Mouse (Mus musculus) bone marrow macrophage, adult 2 months (primary cell): Measurements from ENCODE around the gene Cyp2r1. TPM values are rescaled to one million over a fixed set of nuclear protein-coding genes. Genes with fewer than 3 reads are reported as not detected.

Experiments used
- H3K27ac ChIP-seq: 2 replicates; pipeline ENCODE4 v1.5.1; 2012; ENCODE audit warnings: low read depth, low read length; ENCODE audit not compliant: insufficient read depth
- H3K4me1 ChIP-seq: 2 replicates; pipeline ENCODE4 v1.6.1; 2012; ENCODE audit warnings: low read length; ENCODE audit not compliant: control insufficient read depth, insufficient read depth
- H3K4me3 ChIP-seq: 2 replicates; pipeline ENCODE4 v1.5.1; 2012; ENCODE audit warnings: mild to moderate bottlenecking, low read length, moderate library complexity; ENCODE audit not compliant: insufficient read depth
- CTCF ChIP-seq: IDR thresholded peaks from 2 replicates; pipeline ENCODE4 v1.5.1; 2012; ENCODE audit warnings: low read depth, mild to moderate bottlenecking, low read length, moderate library complexity
- POLR2A ChIP-seq: IDR thresholded peaks from 2 replicates; pipeline ENCODE4 v1.6.1; 2012; ENCODE audit warnings: mild to moderate bottlenecking, low read depth, low read length, borderline replicate concordance
- polyA plus RNA-seq: library from polyadenylated mRNA; stranded (reverse); fragments of >200 nt; gene quantifications from 2 replicates; pipeline ENCODE4 v1.2.4, GENCODE M21; 2012; ENCODE audit not compliant: missing spikeins, insufficient read depth, insufficient read length

The Cyp2r1 gene
- polyA plus RNA-seq, 1 experiment = 4.8 TPM

DNA sequence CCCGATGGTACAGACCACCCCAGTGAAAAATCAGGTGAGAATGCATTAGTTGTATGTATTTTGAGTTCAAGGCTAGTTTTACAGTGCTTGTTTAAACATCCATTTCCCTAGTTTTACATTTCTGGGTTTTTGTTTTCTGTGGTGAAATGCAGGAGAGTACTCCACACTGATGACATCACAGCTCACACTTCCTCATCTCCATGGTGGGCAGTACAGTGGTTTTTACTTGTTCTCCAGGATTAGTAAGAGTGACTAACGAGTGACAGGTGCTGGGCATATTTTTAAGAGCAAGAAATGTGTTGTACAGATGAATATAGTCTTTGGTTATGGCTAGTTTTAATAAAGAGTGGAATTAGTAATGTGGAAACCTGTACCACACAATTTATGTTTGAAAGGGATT lies 53.9 kb downstream of the Cyp2r1 start:
- H3K27ac ChIP-seq = no peak overlapping the region
- TF ChIP-seq CTCF = no peak
- TF ChIP-seq POLR2A = no peak
- H3K4me1 ChIP-seq = no peaks in the 10 kb centered on the region
- no peak overlapping the region for H3K4me3 ChIP-seq

Other genes with a start within 250 kb of the Cyp2r1 start
- gene Pde3b, start 147.7 kb downstream of the Cyp2r1 start, polyA plus RNA-seq = 15.3 and 18.4 TPM in 2 replicates
- gene Calca, start 73.4 kb upstream of the Cyp2r1 start, polyA plus RNA-seq = not detected in 2 replicates
- not detected in 2 replicates for gene Calcb, start 155.7 kb upstream of the Cyp2r1 start, polyA plus RNA-seq
- not detected in 2 replicates for gene Insc, start 180.7 kb upstream of the Cyp2r1 start, polyA plus RNA-seq